Mouse (Mus musculus): ENCODE measurements around the gene Lsm12. TPM values are rescaled to one million over a fixed set of nuclear protein-coding genes. Genes with fewer than 3 reads are reported as not detected.

Gene Lsm12
- polyA plus RNA-seq, 1 experiment from 2014 or later, result 93.2 TPM

DNA sequence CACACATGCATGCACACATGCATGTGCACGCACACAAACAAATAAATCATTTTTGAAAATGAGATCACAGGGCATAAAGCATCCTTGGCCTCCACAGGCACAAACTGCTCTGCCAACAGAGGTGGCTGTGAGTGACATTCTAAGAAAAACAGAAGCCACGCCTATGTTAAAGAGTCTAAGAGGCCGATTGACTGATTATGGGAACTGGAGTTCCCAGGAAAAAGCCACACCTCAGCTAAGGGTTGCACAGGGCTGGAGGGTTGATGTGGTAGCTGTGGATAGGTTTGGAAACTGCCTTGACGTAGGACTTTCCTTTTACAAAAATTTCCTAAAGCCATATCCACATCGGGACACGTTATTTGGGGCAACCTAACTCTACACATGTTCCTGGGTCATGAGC is 67.7 kb downstream of the Lsm12 start:
- DNase-seq, result no peak
- Histone ChIP-seq H3K4me2 (no peak overlapping the region), H3K9ac (no peak overlapping the region), H3K36me3 (ENCODE audit: insufficient read depth) (no peaks in the 10 kb centered on the region), H3K27ac (ENCODE audit: low read depth) (no peak overlapping the region), H3K27me3 (ENCODE audit: insufficient read depth, low read length) (no peaks in the 10 kb centered on the region), H3K9me3 (ENCODE audit: low read depth, low read length) (no peaks in the 10 kb centered on the region), H3K4me3 (ENCODE audit: low read depth, low read length) (no peak overlapping the region), H3K4me1 (ENCODE audit: insufficient read depth) (no peaks in the 10 kb centered on the region)
- WGBS, result 70% methylated on average over 6 of the region's 6 CpGs
- TF ChIP-seq CTCF (IDR thresholded peaks at IDR 0.05; ENCODE audit: low read depth), result no peak
- ATAC-seq (ENCODE audit: insufficient read depth), result no peak

DNA sequence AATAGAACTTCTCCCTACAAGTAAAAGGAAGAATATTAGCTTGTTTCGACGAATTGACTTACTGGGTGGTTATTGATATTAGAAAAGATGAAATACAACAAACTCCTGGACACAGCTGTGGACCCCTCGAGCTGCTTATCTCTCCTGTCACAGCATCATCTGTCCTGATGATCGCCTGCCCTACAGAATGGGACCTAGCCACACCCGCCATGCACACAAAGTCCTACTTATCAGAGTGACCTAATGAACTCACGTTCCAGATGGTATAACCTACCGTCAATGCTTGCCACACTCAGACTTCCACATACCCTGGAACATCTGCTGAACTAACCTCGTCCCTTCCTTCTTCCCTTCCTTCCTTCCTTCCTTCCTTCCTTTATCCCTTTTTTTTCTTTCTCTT is 68.9 kb downstream of the Lsm12 start:
- Histone ChIP-seq H3K27ac (ENCODE audit: low read depth) (no peak overlapping the region), H3K27me3 (ENCODE audit: insufficient read depth, low read length) (no peaks in the 10 kb centered on the region), H3K4me1 (ENCODE audit: insufficient read depth) (no peaks in the 10 kb centered on the region), H3K4me3 (ENCODE audit: low read depth, low read length) (no peak overlapping the region), H3K9me3 (ENCODE audit: low read depth, low read length) (no peaks in the 10 kb centered on the region), H3K36me3 (ENCODE audit: insufficient read depth) (no peaks in the 10 kb centered on the region), H3K4me2 (no peak overlapping the region), H3K9ac (no peak overlapping the region)
- DNase-seq (no peak), ATAC-seq (ENCODE audit: insufficient read depth) (no peak)
- 42% methylated on average over 8 of the region's 8 CpGs for WGBS
- no peak for TF ChIP-seq CTCF (IDR thresholded peaks at IDR 0.05; ENCODE audit: low read depth)

Small RNA genes within 50 kb of the gene (microRNA-seq; reads per million reads assigned to microRNA genes)
- gene Mir8101 (ENCODE audit: borderline number of aligned reads), result 1.2 reads per million

Other genes starting within 250 kb of the Lsm12 start
- gene Sost, start 218.3 kb downstream of the Lsm12 start, polyA plus RNA-seq (2014; fragmentation: Nextera tagmentation; extraction: Ambion mirVana), result not detected in 2 replicates
- not detected in 2 replicates for gene Cfap97d1, start 201.0 kb downstream of the Lsm12 start, polyA plus RNA-seq (2014; fragmentation: Nextera tagmentation; extraction: Ambion mirVana)
- gene Dusp3, start 198.3 kb downstream of the Lsm12 start, polyA plus RNA-seq (2014; fragmentation: Nextera tagmentation; extraction: Ambion mirVana), result 15.7 and 16.9 TPM in 2 replicates
- 4.0 and 4.9 TPM in 2 replicates for gene Mpp3, start 156.8 kb downstream of the Lsm12 start, polyA plus RNA-seq (2014; fragmentation: Nextera tagmentation; extraction: Ambion mirVana)
- gene Cd300lg, start 143.8 kb downstream of the Lsm12 start, polyA plus RNA-seq (2014; fragmentation: Nextera tagmentation; extraction: Ambion mirVana), result 0.17 and 0.23 TPM in 2 replicates
- gene Mpp2, start 96.8 kb downstream of the Lsm12 start, polyA plus RNA-seq (2014; fragmentation: Nextera tagmentation; extraction: Ambion mirVana), result 4.9 and 6.3 TPM in 2 replicates
- gene Ppy, start 84.0 kb downstream of the Lsm12 start, polyA plus RNA-seq (2014; fragmentation: Nextera tagmentation; extraction: Ambion mirVana), result not detected in 2 replicates
- gene Pyy, start 77.5 kb downstream of the Lsm12 start, polyA plus RNA-seq (2014; fragmentation: Nextera tagmentation; extraction: Ambion mirVana), result not detected in 2 replicates
- gene Nags, start 39.8 kb downstream of the Lsm12 start, polyA plus RNA-seq (2014; fragmentation: Nextera tagmentation; extraction: Ambion mirVana), result not detected in 2 replicates
- 26.3 and 26.8 TPM in 2 replicates for gene Tmem101, start 28.9 kb downstream of the Lsm12 start, polyA plus RNA-seq (2014; fragmentation: Nextera tagmentation; extraction: Ambion mirVana)
- gene G6pc3, start 4.3 kb upstream of the Lsm12 start, polyA plus RNA-seq (2014; fragmentation: Nextera tagmentation; extraction: Ambion mirVana), result 31.0 and 34.5 TPM in 2 replicates
- 41.1 and 42.7 TPM in 2 replicates for gene Hdac5, start 44.9 kb upstream of the Lsm12 start, polyA plus RNA-seq (2014; fragmentation: Nextera tagmentation; extraction: Ambion mirVana)
- 21.4 and 22.2 TPM in 2 replicates for gene BC030867, start 63.6 kb upstream of the Lsm12 start, polyA plus RNA-seq (2014; fragmentation: Nextera tagmentation; extraction: Ambion mirVana)
- gene Asb16, start 83.4 kb upstream of the Lsm12 start, polyA plus RNA-seq (2014; fragmentation: Nextera tagmentation; extraction: Ambion mirVana), result 0.08 TPM in 1 of 2 replicates, not detected in the other
- gene Tmub2, start 99.6 kb upstream of the Lsm12 start, polyA plus RNA-seq (2014; fragmentation: Nextera tagmentation; extraction: Ambion mirVana), result 48.8 and 49.9 TPM in 2 replicates
- 17.4 TPM in 2 replicates for gene Atxn7l3, start 111.3 kb upstream of the Lsm12 start, polyA plus RNA-seq (2014; fragmentation: Nextera tagmentation; extraction: Ambion mirVana)
- gene Ubtf, start 134.4 kb upstream of the Lsm12 start, polyA plus RNA-seq (2014; fragmentation: Nextera tagmentation; extraction: Ambion mirVana), result 86.0 and 93.8 TPM in 2 replicates
- 6.0 and 6.9 TPM in 2 replicates for gene Slc4a1, start 180.9 kb upstream of the Lsm12 start, polyA plus RNA-seq (2014; fragmentation: Nextera tagmentation; extraction: Ambion mirVana)
- gene Rundc3a, start 208.1 kb upstream of the Lsm12 start, polyA plus RNA-seq (2014; fragmentation: Nextera tagmentation; extraction: Ambion mirVana), result 1.1 and 1.3 TPM in 2 replicates
- 223 and 244 TPM in 2 replicates for gene Slc25a39, start 222.7 kb upstream of the Lsm12 start, polyA plus RNA-seq (2014; fragmentation: Nextera tagmentation; extraction: Ambion mirVana)
- gene Grn, start 245.0 kb upstream of the Lsm12 start, polyA plus RNA-seq (2014; fragmentation: Nextera tagmentation; extraction: Ambion mirVana), result 113 and 116 TPM in 2 replicates

All from lung, embryonic 14.5 days (tissue).